Mouse (Mus musculus): Measurements from ENCODE around the gene Troap. TPM values are rescaled to one million over a fixed set of nuclear protein-coding genes. Genes with fewer than 3 reads are reported as not detected.
A peak's percentile ranks its signal among the peaks of the same experiment; 100 is the strongest.

Troap gene
- polyA plus RNA-seq, 1 experiment: 49.0 TPM

- no peaks in the 10 kb centered on the region for H3K79me2 ChIP-seq (ENCODE audit: control insufficient read depth, insufficient read depth)
- H3K4me3 ChIP-seq (ENCODE audit: insufficient read depth, poor library complexity, severe bottlenecking): no peak overlapping the region
- no peaks in the 10 kb centered on the region for H3K79me3 ChIP-seq (ENCODE audit: low read depth)
- no peak overlapping the region for H3ac ChIP-seq (ENCODE audit: control insufficient read depth, insufficient read length, low read depth)
- H3K27me3 ChIP-seq (ENCODE audit: control insufficient read depth, insufficient read depth, insufficient read length): no peaks in the 10 kb centered on the region
- H3K36me3 ChIP-seq (ENCODE audit: control insufficient read depth, insufficient read depth): peaks cover 41% of the 10 kb centered on the region
- TF ChIP-seq MYOD1 (IDR thresholded peaks at IDR 0.05; ENCODE audit: control insufficient read depth, insufficient read length, low read depth) (no peak), FOSL1 (IDR thresholded peaks at IDR 0.05; ENCODE audit: insufficient read depth, low read length, poor library complexity, severe bottlenecking) (no peak)
Observed at GRCm38 (mm10) chr15:99084618-99085017, 10.2 kb downstream of the Troap start.

- Histone ChIP-seq H3K27me3 (ENCODE audit: control insufficient read depth, insufficient read depth, insufficient read length) (no peaks in the 10 kb centered on the region), H3K4me3 (ENCODE audit: insufficient read depth, poor library complexity, severe bottlenecking) (no peak overlapping the region), H3K79me2 (ENCODE audit: control insufficient read depth, insufficient read depth) (no peaks in the 10 kb centered on the region), H3K36me3 (ENCODE audit: control insufficient read depth, insufficient read depth) (peaks cover 28% of the 10 kb centered on the region), H3K79me3 (ENCODE audit: low read depth) (no peaks in the 10 kb centered on the region), H3ac (ENCODE audit: control insufficient read depth, insufficient read length, low read depth) (no peak overlapping the region)
- TF ChIP-seq CEBPB (IDR thresholded peaks at IDR 0.05; ENCODE audit: low read depth) (no peak), MYOD1 (IDR thresholded peaks at IDR 0.05; ENCODE audit: control insufficient read depth, insufficient read length, low read depth) (no peak), USF1 (IDR thresholded peaks at IDR 0.05; ENCODE audit: low read depth) (no peak)
Observed at GRCm38 (mm10) chr15:99085997-99086396, 11.6 kb downstream of the Troap start.

- Histone ChIP-seq H3K36me3 (ENCODE audit: control insufficient read depth, insufficient read depth) (peaks cover 19% of the 10 kb centered on the region), H3K79me2 (ENCODE audit: control insufficient read depth, insufficient read depth) (no peaks in the 10 kb centered on the region), H3ac (ENCODE audit: control insufficient read depth, insufficient read length, low read depth) (peak within 1 kb of the TSS; percentile 21), H3K27me3 (ENCODE audit: control insufficient read depth, insufficient read depth, insufficient read length) (no peaks in the 10 kb centered on the region), H3K79me3 (ENCODE audit: low read depth) (no peaks in the 10 kb centered on the region), H3K4me3 (ENCODE audit: insufficient read depth, poor library complexity, severe bottlenecking) (no peak within 1 kb of the TSS)
- TF ChIP-seq FOSL1 (IDR thresholded peaks at IDR 0.05; ENCODE audit: insufficient read depth, low read length, poor library complexity, severe bottlenecking) (no peak), CEBPB (IDR thresholded peaks at IDR 0.05; ENCODE audit: low read depth) (no peak), MYOD1 (IDR thresholded peaks at IDR 0.05; ENCODE audit: control insufficient read depth, insufficient read length, low read depth) (no peak), USF1 (IDR thresholded peaks at IDR 0.05; ENCODE audit: low read depth) (no peak), MYOG (IDR thresholded peaks at IDR 0.05; ENCODE audit: control insufficient read depth, extremely low read depth, insufficient read length) (no peak), CTCF (IDR thresholded peaks at IDR 0.05; ENCODE audit: control insufficient read depth, insufficient read depth, insufficient read length) (no peak), MAX (IDR thresholded peaks at IDR 0.05) (no peak)
Observed at GRCm38 (mm10) chr15:99087253-99088075, 13.1 kb downstream of the Troap start, which contains the start of gene C1ql4. Gene C1ql4, minus strand, starts transcription at chr15:99087817.

- Histone ChIP-seq H3K79me3 (ENCODE audit: low read depth) (no peaks in the 10 kb centered on the region), H3K79me2 (ENCODE audit: control insufficient read depth, insufficient read depth) (no peaks in the 10 kb centered on the region), H3K4me3 (ENCODE audit: insufficient read depth, poor library complexity, severe bottlenecking) (no peak overlapping the region), H3ac (ENCODE audit: control insufficient read depth, insufficient read length, low read depth) (peak overlapping the region; percentile 21), H3K27me3 (ENCODE audit: control insufficient read depth, insufficient read depth, insufficient read length) (no peaks in the 10 kb centered on the region), H3K36me3 (ENCODE audit: control insufficient read depth, insufficient read depth) (peaks cover 10% of the 10 kb centered on the region)
- TF ChIP-seq CEBPB (IDR thresholded peaks at IDR 0.05; ENCODE audit: low read depth): no peak
- TF ChIP-seq CTCF (IDR thresholded peaks at IDR 0.05; ENCODE audit: control insufficient read depth, insufficient read depth, insufficient read length): peak; percentile 98
- no peak for TF ChIP-seq FOSL1 (IDR thresholded peaks at IDR 0.05; ENCODE audit: insufficient read depth, low read length, poor library complexity, severe bottlenecking)
Observed at GRCm38 (mm10) chr15:99088292-99088691, 13.9 kb downstream of the Troap start.

GRCm38 (mm10) chr15:99089069-99089468, 14.7 kb downstream of the Troap start:
- Histone ChIP-seq H3K79me2 (ENCODE audit: control insufficient read depth, insufficient read depth) (no peaks in the 10 kb centered on the region), H3K79me3 (ENCODE audit: low read depth) (no peaks in the 10 kb centered on the region), H3ac (ENCODE audit: control insufficient read depth, insufficient read length, low read depth) (no peak overlapping the region), H3K27me3 (ENCODE audit: control insufficient read depth, insufficient read depth, insufficient read length) (no peaks in the 10 kb centered on the region), H3K36me3 (ENCODE audit: control insufficient read depth, insufficient read depth) (peaks cover 3% of the 10 kb centered on the region), H3K4me3 (ENCODE audit: insufficient read depth, poor library complexity, severe bottlenecking) (no peak overlapping the region)
- TF ChIP-seq FOSL1 (IDR thresholded peaks at IDR 0.05; ENCODE audit: insufficient read depth, low read length, poor library complexity, severe bottlenecking) (no peak), CTCF (IDR thresholded peaks at IDR 0.05; ENCODE audit: control insufficient read depth, insufficient read depth, insufficient read length) (no peak), MAX (IDR thresholded peaks at IDR 0.05) (no peak), CEBPB (IDR thresholded peaks at IDR 0.05; ENCODE audit: low read depth) (no peak), MYOG (IDR thresholded peaks at IDR 0.05; ENCODE audit: control insufficient read depth, extremely low read depth, insufficient read length) (no peak), USF1 (IDR thresholded peaks at IDR 0.05; ENCODE audit: low read depth) (no peak), MYOD1 (IDR thresholded peaks at IDR 0.05; ENCODE audit: control insufficient read depth, insufficient read length, low read depth) (no peak)

- Histone ChIP-seq H3K79me3 (ENCODE audit: low read depth) (no peaks in the 10 kb centered on the region), H3ac (ENCODE audit: control insufficient read depth, insufficient read length, low read depth) (no peak within 1 kb of the TSS), H3K27me3 (ENCODE audit: control insufficient read depth, insufficient read depth, insufficient read length) (peaks cover 25% of the 10 kb centered on the region), H3K79me2 (ENCODE audit: control insufficient read depth, insufficient read depth) (no peaks in the 10 kb centered on the region), H3K4me3 (ENCODE audit: insufficient read depth, poor library complexity, severe bottlenecking) (no peak within 1 kb of the TSS), H3K36me3 (ENCODE audit: control insufficient read depth, insufficient read depth) (no peaks in the 10 kb centered on the region)
- TF ChIP-seq MYOD1 (IDR thresholded peaks at IDR 0.05; ENCODE audit: control insufficient read depth, insufficient read length, low read depth): no peak
- no peak for TF ChIP-seq CTCF (IDR thresholded peaks at IDR 0.05; ENCODE audit: control insufficient read depth, insufficient read depth, insufficient read length)
- no peak for TF ChIP-seq MYOG (IDR thresholded peaks at IDR 0.05; ENCODE audit: control insufficient read depth, extremely low read depth, insufficient read length)
- TF ChIP-seq USF1 (IDR thresholded peaks at IDR 0.05; ENCODE audit: low read depth): no peak
- TF ChIP-seq CEBPB (IDR thresholded peaks at IDR 0.05; ENCODE audit: low read depth): no peak
- no peak for TF ChIP-seq FOSL1 (IDR thresholded peaks at IDR 0.05; ENCODE audit: insufficient read depth, low read length, poor library complexity, severe bottlenecking)
- no peak for TF ChIP-seq MAX (IDR thresholded peaks at IDR 0.05)
Observed at GRCm38 (mm10) chr15:99092870-99093269, 18.5 kb downstream of the Troap start, which contains the start of gene Dnajc22. Gene Dnajc22, plus strand, starts transcription at chr15:99093170.

Measured in C2C12 (cell line).